Mouse (Mus musculus): Measurements from ENCODE around the gene R3hdm1. TPM values are rescaled to one million over a fixed set of nuclear protein-coding genes. Genes with fewer than 3 reads are reported as not detected.

Gene R3hdm1
- polyA plus RNA-seq, 1 experiment: 32.6 TPM

DNA sequence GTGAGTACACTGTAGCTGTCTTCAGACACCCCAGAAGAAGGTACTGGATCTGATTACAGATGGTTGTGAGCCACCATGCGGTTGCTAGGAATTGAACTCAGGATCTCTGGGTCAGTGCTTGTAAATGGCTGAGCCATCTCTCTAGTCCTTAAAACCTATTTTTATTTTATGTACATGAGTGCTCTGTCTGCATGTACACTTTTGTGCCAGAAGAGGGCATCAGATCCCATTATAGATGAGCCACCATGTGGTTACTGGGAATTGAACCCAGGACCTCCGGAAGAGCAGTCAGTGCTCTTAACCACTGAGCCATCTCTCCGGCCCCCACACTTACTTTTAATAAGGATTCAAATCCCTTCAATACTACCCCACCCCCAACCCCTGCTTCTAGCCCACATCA is 179.8 kb downstream of the R3hdm1 start:
- Histone ChIP-seq H3ac (ENCODE audit: control insufficient read depth, insufficient read length) (no peak overlapping the region), H3K79me2 (ENCODE audit: control insufficient read depth, insufficient read depth) (no peaks in the 10 kb centered on the region), H3K4me2 (ENCODE audit: low read depth) (no peak overlapping the region), H3K36me3 (ENCODE audit: control insufficient read depth, insufficient read depth) (peaks cover 24% of the 10 kb centered on the region), H3K4me3 (no peak overlapping the region), H3K27me3 (ENCODE audit: control insufficient read depth, insufficient read depth, insufficient read length) (no peaks in the 10 kb centered on the region)
- TF ChIP-seq USF1 (IDR thresholded peaks at IDR 0.05; ENCODE audit: low read depth) (no peak), POLR2AphosphoS2 (IDR thresholded peaks at IDR 0.05; ENCODE audit: insufficient read length, low read depth) (no peak), TCF12 (IDR thresholded peaks at IDR 0.05; ENCODE audit: insufficient read depth, poor library complexity, severe bottlenecking) (no peak), MAX (IDR thresholded peaks at IDR 0.05; ENCODE audit: low read depth) (no peak), MYOD1 (IDR thresholded peaks at IDR 0.05; ENCODE audit: control insufficient read depth in 1 of 3, insufficient read length in 2 of 3, low read depth in 2 of 3) (no peak), TCF3 (IDR thresholded peaks at IDR 0.05; ENCODE audit: insufficient read length, low read depth) (no peak)

- H3K79me2 ChIP-seq (ENCODE audit: control insufficient read depth, insufficient read depth): no peaks in the 10 kb centered on the region
- no peak for TF ChIP-seq TCF12 (IDR thresholded peaks at IDR 0.05; ENCODE audit: insufficient read depth, poor library complexity, severe bottlenecking)
- H3K4me3 ChIP-seq: no peak overlapping the region
- H3K27me3 ChIP-seq (ENCODE audit: control insufficient read depth, insufficient read depth, insufficient read length): no peaks in the 10 kb centered on the region
- no peak overlapping the region for H3K4me2 ChIP-seq (ENCODE audit: low read depth)
- H3ac ChIP-seq (ENCODE audit: control insufficient read depth, insufficient read length): no peak overlapping the region
- H3K36me3 ChIP-seq (ENCODE audit: control insufficient read depth, insufficient read depth): peaks cover 11% of the 10 kb centered on the region
These were observed 181.1 kb downstream of the R3hdm1 start for GRCm38 (mm10) chr1:128284157-128284690.

GRCm38 (mm10) chr1:128285136-128285535 is 182.0 kb downstream of the R3hdm1 start:
- Histone ChIP-seq H3ac (ENCODE audit: control insufficient read depth, insufficient read length) (no peak overlapping the region), H3K36me3 (ENCODE audit: control insufficient read depth, insufficient read depth) (peaks cover 4% of the 10 kb centered on the region), H3K79me2 (ENCODE audit: control insufficient read depth, insufficient read depth) (no peaks in the 10 kb centered on the region), H3K4me3 (no peak overlapping the region), H3K4me2 (ENCODE audit: low read depth) (no peak overlapping the region), H3K27me3 (ENCODE audit: control insufficient read depth, insufficient read depth, insufficient read length) (no peaks in the 10 kb centered on the region)
- TF ChIP-seq SRF (IDR thresholded peaks at IDR 0.05; ENCODE audit: control insufficient read depth, insufficient read length, low read depth): no peak
- no peak for TF ChIP-seq MAX (IDR thresholded peaks at IDR 0.05; ENCODE audit: low read depth)
- no peak for TF ChIP-seq POLR2A (IDR thresholded peaks at IDR 0.05; ENCODE audit: insufficient read length, low read depth)
- TF ChIP-seq TCF12 (IDR thresholded peaks at IDR 0.05; ENCODE audit: insufficient read depth, poor library complexity, severe bottlenecking): no peak
- no peak for TF ChIP-seq USF1 (IDR thresholded peaks at IDR 0.05; ENCODE audit: low read depth)
- TF ChIP-seq POLR2AphosphoS2 (IDR thresholded peaks at IDR 0.05; ENCODE audit: insufficient read length, low read depth): no peak
- TF ChIP-seq MYOG (IDR thresholded peaks at IDR 0.05; ENCODE audit: control insufficient read depth in 1 of 3, insufficient read depth in 1 of 3, insufficient read length in 2 of 3, low read depth in 2 of 3): no peak
- no peak for TF ChIP-seq MYOD1 (IDR thresholded peaks at IDR 0.05; ENCODE audit: control insufficient read depth in 1 of 3, insufficient read length in 2 of 3, low read depth in 2 of 3)
- no peak for TF ChIP-seq E2F4 (IDR thresholded peaks at IDR 0.05; ENCODE audit: insufficient read depth)

Other genes with a start within 250 kb of the R3hdm1 start
- gene Map3k19, start 248.3 kb upstream of the R3hdm1 start, polyA plus RNA-seq (2012; fragmentation: generic; extraction: Trizol): 0.18 TPM
- gene Rab3gap1, start 234.5 kb upstream of the R3hdm1 start, polyA plus RNA-seq (2012; fragmentation: generic; extraction: Trizol): 20.0 TPM
- gene Zranb3, start 254 bp upstream of the R3hdm1 start, polyA plus RNA-seq (2012; fragmentation: generic; extraction: Trizol): 1.6 TPM
- gene Ubxn4, start 140.7 kb downstream of the R3hdm1 start, polyA plus RNA-seq (2012; fragmentation: generic; extraction: Trizol): 30.1 TPM
- 0.01 TPM for gene Lct, start 225.0 kb downstream of the R3hdm1 start, polyA plus RNA-seq (2012; fragmentation: generic; extraction: Trizol)

Measured in myocyte (in vitro differentiated cells).